Mouse (Mus musculus): ENCODE data around the gene Nipbl. TPM values are rescaled to one million over a fixed set of nuclear protein-coding genes. Genes with fewer than 3 reads are reported as not detected.

The Nipbl gene
- polyA plus RNA-seq, 1 experiment from 2014 or later, result 18.5 TPM

GRCm38 (mm10) chr15:8411168-8411837 is 33.0 kb downstream of the Nipbl start:
- 97% methylated on average over 1 of the region's 1 CpGs for WGBS
- Histone ChIP-seq H3K27me3 (replicated peaks; ENCODE audit: low read depth, poor library complexity, severe bottlenecking) (no peaks in the 10 kb centered on the region), H3K4me1 (no peaks in the 10 kb centered on the region), H3K27ac (replicated peaks) (no peak overlapping the region), H3K4me3 (no peak overlapping the region), H3K9me3 (no peaks in the 10 kb centered on the region), H3K36me3 (replicated peaks) (no peaks in the 10 kb centered on the region)
- no peak for DNase-seq (ENCODE audit: low spot score)

- Histone ChIP-seq H3K4me1 (no peaks in the 10 kb centered on the region), H3K27ac (replicated peaks) (no peak overlapping the region), H3K9me3 (no peaks in the 10 kb centered on the region), H3K27me3 (replicated peaks; ENCODE audit: low read depth, poor library complexity, severe bottlenecking) (no peaks in the 10 kb centered on the region), H3K4me3 (no peak overlapping the region), H3K36me3 (replicated peaks) (no peaks in the 10 kb centered on the region)
- 93% methylated on average over 2 of the region's 2 CpGs for WGBS
- no peak for DNase-seq (ENCODE audit: low spot score)
Observed at GRCm38 (mm10) chr15:8407082-8407481, 37.2 kb downstream of the Nipbl start.

GRCm38 (mm10) chr15:8406219-8406618 is 38.0 kb downstream of the Nipbl start:
- Histone ChIP-seq H3K27me3 (replicated peaks; ENCODE audit: low read depth, poor library complexity, severe bottlenecking) (no peaks in the 10 kb centered on the region), H3K4me3 (no peak overlapping the region), H3K9me3 (no peaks in the 10 kb centered on the region), H3K4me1 (no peaks in the 10 kb centered on the region; the same call in 1 of the 2 replicates), H3K36me3 (replicated peaks) (no peaks in the 10 kb centered on the region), H3K27ac (replicated peaks) (no peak overlapping the region)
- WGBS, result 95% methylated on average over 2 of the region's 2 CpGs
- DNase-seq (ENCODE audit: low spot score), result no peak

GRCm38 (mm10) chr15:8402591-8402990 is 41.7 kb downstream of the Nipbl start:
- no peaks in the 10 kb centered on the region; the same call in 1 of the 2 replicates for H3K4me1 ChIP-seq
- no peak for DNase-seq (ENCODE audit: low spot score)
- H3K27ac ChIP-seq (replicated peaks), result no peak overlapping the region
- no peaks in the 10 kb centered on the region for H3K27me3 ChIP-seq (replicated peaks; ENCODE audit: low read depth, poor library complexity, severe bottlenecking)
- H3K4me3 ChIP-seq, result no peak overlapping the region
- WGBS, result 91% methylated on average over 2 of the region's 2 CpGs
- no peaks in the 10 kb centered on the region for H3K9me3 ChIP-seq
- H3K36me3 ChIP-seq (replicated peaks), result no peaks in the 10 kb centered on the region

- no peaks in the 10 kb centered on the region; the same call in 1 of the 2 replicates for H3K4me1 ChIP-seq
- 93% methylated on average over 2 of the region's 2 CpGs for WGBS
- no peaks in the 10 kb centered on the region for H3K9me3 ChIP-seq
- H3K27ac ChIP-seq (replicated peaks), result no peak overlapping the region
- DNase-seq (ENCODE audit: low spot score), result no peak
- H3K27me3 ChIP-seq (replicated peaks; ENCODE audit: low read depth, poor library complexity, severe bottlenecking), result no peaks in the 10 kb centered on the region
- H3K4me3 ChIP-seq, result no peak overlapping the region
- H3K36me3 ChIP-seq (replicated peaks), result no peaks in the 10 kb centered on the region
Observed at GRCm38 (mm10) chr15:8401536-8401935, 42.7 kb downstream of the Nipbl start.

- WGBS, result 91% methylated on average over 3 of the region's 3 CpGs
- Histone ChIP-seq H3K36me3 (replicated peaks) (no peaks in the 10 kb centered on the region), H3K27ac (replicated peaks) (no peak overlapping the region), H3K9me3 (no peaks in the 10 kb centered on the region), H3K4me3 (no peak overlapping the region), H3K27me3 (replicated peaks; ENCODE audit: low read depth, poor library complexity, severe bottlenecking) (no peaks in the 10 kb centered on the region), H3K4me1 (no peaks in the 10 kb centered on the region)
- no peak for DNase-seq (ENCODE audit: low spot score)
Observed at GRCm38 (mm10) chr15:8391764-8392163, 52.5 kb downstream of the Nipbl start.

GRCm38 (mm10) chr15:8382213-8382612 is 62.0 kb downstream of the Nipbl start:
- 67% methylated on average over 3 of the region's 3 CpGs for WGBS
- no peak overlapping the region for H3K4me3 ChIP-seq
- no peaks in the 10 kb centered on the region for H3K36me3 ChIP-seq (replicated peaks)
- H3K27me3 ChIP-seq (replicated peaks; ENCODE audit: low read depth, poor library complexity, severe bottlenecking), result no peaks in the 10 kb centered on the region
- no peaks in the 10 kb centered on the region for H3K4me1 ChIP-seq
- no peak for DNase-seq (ENCODE audit: low spot score)
- no peaks in the 10 kb centered on the region for H3K9me3 ChIP-seq
- no peak overlapping the region for H3K27ac ChIP-seq (replicated peaks)

GRCm38 (mm10) chr15:8375657-8376056 is 68.6 kb downstream of the Nipbl start:
- Histone ChIP-seq H3K27me3 (replicated peaks; ENCODE audit: low read depth, poor library complexity, severe bottlenecking) (no peaks in the 10 kb centered on the region), H3K27ac (replicated peaks) (no peak overlapping the region), H3K9me3 (no peaks in the 10 kb centered on the region), H3K4me1 (no peaks in the 10 kb centered on the region), H3K36me3 (replicated peaks) (peaks cover 15% of the 10 kb centered on the region), H3K4me3 (no peak overlapping the region)
- no peak for DNase-seq (ENCODE audit: low spot score)
- 92% methylated on average over 1 of the region's 1 CpGs for WGBS

- H3K27ac ChIP-seq (replicated peaks), result no peak overlapping the region
- no peak overlapping the region for H3K4me3 ChIP-seq
- H3K36me3 ChIP-seq (replicated peaks), result peaks cover 23% of the 10 kb centered on the region
- H3K4me1 ChIP-seq, result no peaks in the 10 kb centered on the region
- WGBS, result 81% methylated on average over 3 of the region's 3 CpGs
- DNase-seq (ENCODE audit: low spot score), result no peak
- H3K9me3 ChIP-seq, result no peaks in the 10 kb centered on the region
- no peaks in the 10 kb centered on the region for H3K27me3 ChIP-seq (replicated peaks; ENCODE audit: low read depth, poor library complexity, severe bottlenecking)
Observed at GRCm38 (mm10) chr15:8374724-8375123, 69.5 kb downstream of the Nipbl start.

GRCm38 (mm10) chr15:8347104-8347773 is 97.0 kb downstream of the Nipbl start:
- H3K27ac ChIP-seq (replicated peaks), result no peak overlapping the region
- WGBS, result 94% methylated on average over 2 of the region's 2 CpGs
- DNase-seq (ENCODE audit: low spot score), result no peak

GRCm38 (mm10) chr15:8340596-8340995 is 103.7 kb downstream of the Nipbl start:
- H3K27ac ChIP-seq (replicated peaks), result no peak overlapping the region
- no peaks in the 10 kb centered on the region for H3K27me3 ChIP-seq (replicated peaks; ENCODE audit: low read depth, poor library complexity, severe bottlenecking)
- H3K9me3 ChIP-seq, result no peaks in the 10 kb centered on the region
- H3K36me3 ChIP-seq (replicated peaks), result peaks cover 65% of the 10 kb centered on the region
- no peak for DNase-seq (ENCODE audit: low spot score)
- 93% methylated on average over 4 of the region's 4 CpGs for WGBS
- no peak overlapping the region for H3K4me3 ChIP-seq
- no peaks in the 10 kb centered on the region for H3K4me1 ChIP-seq

More at GRCm38 (mm10) chr15:8347104-8347773, 97.0 kb downstream of the Nipbl start:
- Histone ChIP-seq H3K9me3 (no peaks in the 10 kb centered on the region), H3K4me1 (no peaks in the 10 kb centered on the region), H3K27me3 (replicated peaks; ENCODE audit: low read depth, poor library complexity, severe bottlenecking) (no peaks in the 10 kb centered on the region), H3K36me3 (replicated peaks) (peaks cover 46% of the 10 kb centered on the region), H3K4me3 (no peak overlapping the region)

GRCm38 (mm10) chr15:8331547-8331946 is 112.7 kb downstream of the Nipbl start:
- H3K4me1 ChIP-seq, result no peaks in the 10 kb centered on the region
- H3K27me3 ChIP-seq (replicated peaks; ENCODE audit: low read depth, poor library complexity, severe bottlenecking), result no peaks in the 10 kb centered on the region
- WGBS, result 97% methylated on average over 3 of the region's 3 CpGs
- no peak for DNase-seq (ENCODE audit: low spot score)
- no peaks in the 10 kb centered on the region for H3K9me3 ChIP-seq
- H3K36me3 ChIP-seq (replicated peaks), result peaks cover 95% of the 10 kb centered on the region
- no peak overlapping the region for H3K4me3 ChIP-seq
- no peak overlapping the region for H3K27ac ChIP-seq (replicated peaks)

- DNase-seq (ENCODE audit: low spot score), result no peak
- H3K27me3 ChIP-seq (replicated peaks; ENCODE audit: low read depth, poor library complexity, severe bottlenecking), result no peaks in the 10 kb centered on the region
- no peaks in the 10 kb centered on the region for H3K4me1 ChIP-seq
- no peak overlapping the region for H3K4me3 ChIP-seq
- no peaks in the 10 kb centered on the region for H3K9me3 ChIP-seq
- 94% methylated on average over 2 of the region's 2 CpGs for WGBS
- no peak overlapping the region for H3K27ac ChIP-seq (replicated peaks)
- H3K36me3 ChIP-seq (replicated peaks), result peaks cover 89% of the 10 kb centered on the region
Observed at GRCm38 (mm10) chr15:8325629-8326028, 118.6 kb downstream of the Nipbl start.
